Mouse (Mus musculus) C2C12 (cell line): ENCODE results near the gene Gch1.

Experiments used
- CTCF ChIP-seq: IDR thresholded peaks from one replicate; pipeline ENCODE4 v1.5.1; 2011; ENCODE audit not compliant: control insufficient read depth, insufficient read depth, insufficient read length
- FOSL1 ChIP-seq: IDR thresholded peaks from one replicate; pipeline ENCODE4 v1.8.0; 2011; ENCODE audit warnings: mild to moderate bottlenecking, low read length; ENCODE audit not compliant: poor library complexity, insufficient read depth, severe bottlenecking
- MAX ChIP-seq: IDR thresholded peaks from one replicate; pipeline ENCODE4 v1.6.1; 2011; ENCODE audit warnings: mild to moderate bottlenecking, control low read depth
- MYOG ChIP-seq: IDR thresholded peaks from one replicate; pipeline ENCODE4 v1.6.1; 2011; ENCODE audit not compliant: control insufficient read depth, insufficient read length; ENCODE audit errors: extremely low read depth

DNA sequence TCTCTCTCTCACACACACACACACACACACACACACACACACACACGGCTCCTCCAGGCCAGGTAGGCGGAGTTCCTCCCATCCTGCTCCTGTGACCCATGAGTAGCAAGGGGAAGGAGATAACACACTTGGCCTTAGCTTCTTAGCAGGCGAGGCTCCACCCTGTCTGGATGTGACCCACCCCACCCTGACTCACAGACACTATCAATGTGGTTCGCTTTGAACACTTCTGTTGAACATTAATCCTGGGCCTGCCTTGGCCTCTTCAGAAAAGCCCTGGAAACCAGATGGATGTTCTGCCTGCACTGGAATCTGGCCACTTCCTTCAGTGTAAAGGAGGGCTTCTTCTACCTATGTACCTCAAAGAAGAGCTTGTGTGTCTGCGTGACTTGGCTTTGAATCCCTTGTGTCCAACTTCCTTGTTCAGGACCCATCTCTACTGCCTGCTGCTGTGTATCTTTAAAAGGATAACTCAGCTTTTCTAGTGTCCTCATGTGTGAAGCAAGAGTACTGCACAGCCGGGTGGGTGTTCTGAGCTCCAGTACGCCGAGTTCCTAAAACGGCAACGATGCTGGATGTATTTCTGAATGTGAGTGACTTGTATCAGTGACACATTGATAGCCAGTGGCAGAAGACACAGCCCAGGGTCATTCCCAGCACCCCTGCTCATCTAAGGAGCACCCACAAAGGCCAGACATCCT lies 73.0 kb downstream of the Gch1 start:
- TF ChIP-seq MYOG (no peak), FOSL1 (no peak), CTCF (no peak), MAX (no peak)
